Mouse (Mus musculus) T-cell, adult 2 months (primary cell): ENCODE results near the gene Ubxn6.
A peak's percentile ranks its signal among the peaks of the same experiment; 100 is the strongest.
"Not testable (repeated sequence)": the region's sequence is repeated elsewhere in the genome, so short reads cannot be mapped to it uniquely, and the experiment has no call there.

Experiments used
- DNase-seq: peaks from one replicate; pipeline ENCODE4 v3.0.0; 2022; ENCODE audit warnings: low spot score

The Ubxn6 gene

GRCm38 (mm10) chr17:56074827-56075208 lies at the start of gene Ubxn6:
Gene Ubxn6 (minus strand): TSS chr17:56075028.
- DNase-seq = peak; percentile 99

- no peak for DNase-seq
Observed at GRCm38 (mm10) chr17:56123681-56124340, 49.0 kb upstream of the Ubxn6 start.

GRCm38 (mm10) chr17:56123161-56123560 lies 48.3 kb upstream of the Ubxn6 start:
- no peak for DNase-seq

GRCm38 (mm10) chr17:56121826-56122225 lies 47.0 kb upstream of the Ubxn6 start, which contains the start of gene Lrg1:
Gene Lrg1 (minus strand): TSS chr17:56122001.
- DNase-seq = no peak

- DNase-seq = no peak
Observed at GRCm38 (mm10) chr17:56119981-56120880, 45.4 kb upstream of the Ubxn6 start.

- no peak for DNase-seq
Observed at GRCm38 (mm10) chr17:56119431-56119830, 44.6 kb upstream of the Ubxn6 start.

GRCm38 (mm10) chr17:56117251-56117710 lies 42.5 kb upstream of the Ubxn6 start, which contains the start of gene Plin5:
Gene Plin5 (minus strand): TSS chr17:56117596.
- no peak for DNase-seq

GRCm38 (mm10) chr17:56116193-56116592 lies 41.4 kb upstream of the Ubxn6 start:
- no peak for DNase-seq

GRCm38 (mm10) chr17:56112743-56113142 lies 37.9 kb upstream of the Ubxn6 start:
- no peak for DNase-seq

GRCm38 (mm10) chr17:56111864-56112263 lies 37.0 kb upstream of the Ubxn6 start:
- DNase-seq = peak; percentile 52

- DNase-seq = no peak
Observed at GRCm38 (mm10) chr17:56111021-56111420, 36.2 kb upstream of the Ubxn6 start.

GRCm38 (mm10) chr17:56110571-56110970 lies 35.7 kb upstream of the Ubxn6 start:
- no peak for DNase-seq

GRCm38 (mm10) chr17:56109219-56110051 lies 34.6 kb upstream of the Ubxn6 start, which contains the start of gene Plin4:
Gene Plin4 (minus strand): TSS chr17:56109803.
- no peak for DNase-seq

- DNase-seq = no peak
Observed at GRCm38 (mm10) chr17:56108334-56109044, 33.7 kb upstream of the Ubxn6 start.

GRCm38 (mm10) chr17:56107736-56108135 lies 32.9 kb upstream of the Ubxn6 start:
- no peak for DNase-seq

- no peak for DNase-seq
Observed at GRCm38 (mm10) chr17:56106981-56107380, 32.2 kb upstream of the Ubxn6 start.

- not testable (repeated sequence) for DNase-seq
Observed at GRCm38 (mm10) chr17:56106436-56106835, 31.6 kb upstream of the Ubxn6 start.

GRCm38 (mm10) chr17:56104821-56105220 lies 30.0 kb upstream of the Ubxn6 start:
- DNase-seq = not testable (repeated sequence)

- no peak for DNase-seq
Observed at GRCm38 (mm10) chr17:56103465-56104285, 28.8 kb upstream of the Ubxn6 start.

GRCm38 (mm10) chr17:56102927-56103326 lies 28.1 kb upstream of the Ubxn6 start:
- DNase-seq = no peak
